Mouse (Mus musculus) cerebellum, adult 2 months (tissue): ENCODE data around the gene Prex1.

ENCODE experiments used
- CTCF ChIP-seq: fragments of 200-500 bp; IDR thresholded peaks from 2 replicates; pipeline ENCODE4 v1.5.1; 2011; ENCODE audit warnings: low read depth, mild to moderate bottlenecking, control low read depth, low read length, moderate library complexity, borderline replicate concordance; ENCODE audit not compliant: insufficient read depth
- POLR2A ChIP-seq: fragments of 200-500 bp; IDR thresholded peaks from 2 replicates; pipeline ENCODE4 v1.6.1; 2011; ENCODE audit warnings: low read length, control low read depth, borderline replicate concordance; ENCODE audit not compliant: insufficient read depth

DNA sequence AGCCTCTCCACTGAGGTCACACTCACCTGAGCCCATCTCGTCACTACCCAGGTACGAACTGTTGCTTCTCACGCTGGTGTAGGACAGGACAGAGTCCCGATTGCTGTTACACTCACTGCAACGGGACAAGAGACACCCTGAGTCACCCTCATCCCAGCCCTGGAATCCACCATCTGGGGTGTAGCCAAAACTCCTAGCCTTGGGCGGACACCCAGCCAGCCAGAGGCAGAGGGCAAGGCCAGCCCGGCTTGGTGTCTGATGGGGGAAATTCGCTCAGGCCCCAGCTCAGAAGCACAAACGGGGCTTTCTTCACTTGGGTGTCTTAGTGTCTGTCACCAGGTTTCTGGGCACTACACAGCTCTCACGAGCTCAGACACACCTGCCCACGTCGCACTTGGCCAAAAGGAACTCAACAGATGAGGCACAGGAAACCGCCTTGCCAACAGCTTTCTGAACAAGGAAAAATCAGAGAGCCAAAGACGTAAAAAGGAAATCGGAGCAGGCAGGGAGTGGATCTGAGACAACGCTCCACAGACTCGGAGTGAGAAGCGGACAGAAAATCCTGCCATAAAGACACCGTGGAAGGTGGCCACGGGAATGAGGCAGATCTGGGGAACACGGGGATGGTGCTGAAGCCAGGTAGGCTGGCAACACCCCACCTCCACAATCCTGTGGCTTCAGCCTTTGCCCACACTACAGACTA lies 131.6 kb downstream of the Prex1 start:
- TF ChIP-seq CTCF (no peak), POLR2A (no peak)
